Mouse (Mus musculus) gastrocnemius, postnatal 36 days (tissue): ENCODE results near the gene Gm9887. TPM values are rescaled to one million over a fixed set of nuclear protein-coding genes. Genes with fewer than 3 reads are reported as not detected.
"Not testable (repeated sequence)": the region's sequence is repeated elsewhere in the genome, so short reads cannot be mapped to it uniquely, and the experiment has no call there.

Source experiments
- DNase-seq, 2 experiments: peaks; one replicate each; pipeline ENCODE4 v3.0.0; 2022
- intact Hi-C: fragments of 180-260 bp; cut with DNase I; formaldehyde crosslinking; loops from one replicate; pipeline ENCODE4 v1.15.1; 2025
- total RNA-seq, 2 experiments: library from RNA; stranded (reverse); gene quantifications; 2 replicates each; pipeline ENCODE4 v1.2.3; 2021

Gene Gm9887
- total RNA-seq, 2 experiments from 2014 or later: not detected

GRCm38 (mm10) chr12:69388321-69388869, 16.1 kb upstream of the Gm9887 start:
- DNase-seq: no peak
- intact Hi-C loops: no loop called here

GRCm38 (mm10) chr12:69386281-69386732, 14.0 kb upstream of the Gm9887 start:
- intact Hi-C loops, DNase-seq: not testable (repeated sequence)

- intact Hi-C loops: no loop called here
- DNase-seq: no peak
Measured at GRCm38 (mm10) chr12:69385542-69386280, 13.5 kb upstream of the Gm9887 start.

GRCm38 (mm10) chr12:69384606-69385005, 12.3 kb upstream of the Gm9887 start:
- DNase-seq: no peak
- intact Hi-C loops: no loop called here

GRCm38 (mm10) chr12:69382880-69383279, 10.6 kb upstream of the Gm9887 start:
- intact Hi-C loops: no loop called here
- DNase-seq: no peak

- no peak for DNase-seq
- intact Hi-C loops: no loop called here
Measured at GRCm38 (mm10) chr12:69378558-69379454, 6.5 kb upstream of the Gm9887 start.

- intact Hi-C loops, DNase-seq: not testable (repeated sequence)
Measured at GRCm38 (mm10) chr12:69377636-69378035, 5.4 kb upstream of the Gm9887 start.

GRCm38 (mm10) chr12:69377188-69377587, 4.9 kb upstream of the Gm9887 start:
- intact Hi-C loops: no loop called here
- no peak for DNase-seq

- no peak for DNase-seq
- intact Hi-C loops: no loop called here
Measured at GRCm38 (mm10) chr12:69376132-69376531, 3.9 kb upstream of the Gm9887 start.

- no peak for DNase-seq
Measured at GRCm38 (mm10) chr12:69373850-69374766, 1.9 kb upstream of the Gm9887 start.

GRCm38 (mm10) chr12:69372731-69373331, 573 bp upstream of the Gm9887 start:
- intact Hi-C loops: loop anchor here (2.0 to 5.0 kb wide), 2 partner anchors 74 to 202 kb away; no protein-coding TSS in a partner anchor
- DNase-seq: peak; percentile 6 to 31

More at GRCm38 (mm10) chr12:69373850-69374766, 1.9 kb upstream of the Gm9887 start:
- intact Hi-C loops: loop anchor here (2.0 to 5.0 kb wide), 2 partner anchors 73 to 201 kb away; no protein-coding TSS in a partner anchor

- intact Hi-C loops: loop anchor here (5.0 kb wide), 1 partner anchor 76 kb away; no protein-coding TSS in a partner anchor
- no peak for DNase-seq
Measured at GRCm38 (mm10) chr12:69371421-69371853, 821 bp downstream of the Gm9887 start.

GRCm38 (mm10) chr12:69370936-69371335, 1.3 kb downstream of the Gm9887 start:
- intact Hi-C loops: loop anchor here (5.0 kb wide), 1 partner anchor 76 kb away; no protein-coding TSS in a partner anchor
- no peak for DNase-seq

GRCm38 (mm10) chr12:69367557-69367956, 4.7 kb downstream of the Gm9887 start:
- no peak for DNase-seq
- intact Hi-C loops: loop anchor here (5.0 kb wide), 1 partner anchor 110 kb away; no protein-coding TSS in a partner anchor

GRCm38 (mm10) chr12:69366424-69366823, 5.8 kb downstream of the Gm9887 start:
- intact Hi-C loops: loop anchor here (5.0 kb wide), 1 partner anchor 111 kb away; no protein-coding TSS in a partner anchor
- no peak for DNase-seq

GRCm38 (mm10) chr12:69365757-69366156, 6.5 kb downstream of the Gm9887 start:
- intact Hi-C loops: loop anchor here (5.0 kb wide), 1 partner anchor 112 kb away; no protein-coding TSS in a partner anchor
- DNase-seq: no peak

- DNase-seq: peak; percentile 71 to 76
- intact Hi-C loops: no loop called here
Measured at GRCm38 (mm10) chr12:69363899-69364762, 8.1 kb downstream of the Gm9887 start.

- DNase-seq, intact Hi-C loops: not testable (repeated sequence)
Measured at GRCm38 (mm10) chr12:69363110-69363509, 9.1 kb downstream of the Gm9887 start.
